Mouse (Mus musculus) right cerebral cortex, postnatal 4 days (tissue): ENCODE data around the gene Vsig10l.
A peak's percentile ranks its signal among the peaks of the same experiment; 100 is the strongest.

Experiments used
- DNase-seq: peaks from one replicate; pipeline ENCODE4 v3.0.0-alpha.2; 2022

The Vsig10l gene

GRCm38 (mm10) chr7:43462851-43463250 lies at the start of gene Vsig10l:
Vsig10l (plus strand) TSS chr7:43463151.
- no peak for DNase-seq

- no peak for DNase-seq
These were observed 45.7 kb upstream of the Vsig10l start for GRCm38 (mm10) chr7:43417298-43417697.

- DNase-seq = peak; percentile 85
These were observed 39.8 kb upstream of the Vsig10l start for GRCm38 (mm10) chr7:43422995-43423617.

- DNase-seq = no peak
These were observed 38.8 kb upstream of the Vsig10l start for GRCm38 (mm10) chr7:43423991-43424625.

GRCm38 (mm10) chr7:43427406-43427805 lies 35.5 kb upstream of the Vsig10l start, which contains the start of gene Lim2:
Lim2 (plus strand) TSS chr7:43427670.
- DNase-seq = no peak

- DNase-seq = no peak
These were observed 33.5 kb upstream of the Vsig10l start for GRCm38 (mm10) chr7:43429500-43429899.

- DNase-seq = no peak
These were observed 30.1 kb upstream of the Vsig10l start for GRCm38 (mm10) chr7:43432891-43433290.

GRCm38 (mm10) chr7:43434676-43435075 lies 28.3 kb upstream of the Vsig10l start:
- DNase-seq = no peak

GRCm38 (mm10) chr7:43436341-43437255 lies 26.4 kb upstream of the Vsig10l start, which contains the start of gene Nkg7:
Nkg7 (plus strand) TSS chr7:43437073.
- no peak for DNase-seq

- DNase-seq = no peak
These were observed 24.3 kb upstream of the Vsig10l start for GRCm38 (mm10) chr7:43438611-43439010.

- no peak for DNase-seq
These were observed 22.5 kb upstream of the Vsig10l start, which contains the start of gene Cldnd2 for GRCm38 (mm10) chr7:43440482-43440881. Cldnd2 (plus strand) TSS chr7:43440782.

- no peak for DNase-seq
These were observed 21.9 kb upstream of the Vsig10l start for GRCm38 (mm10) chr7:43441071-43441470.

- DNase-seq = no peak
These were observed 20.3 kb upstream of the Vsig10l start for GRCm38 (mm10) chr7:43442684-43443083.

GRCm38 (mm10) chr7:43443126-43443916 lies 19.6 kb upstream of the Vsig10l start:
- peak; percentile 66 for DNase-seq

- DNase-seq = peak; percentile 87
These were observed 19.0 kb upstream of the Vsig10l start, which contains the start of the genes Etfb and Gm45233 for GRCm38 (mm10) chr7:43443917-43444293. Etfb (plus strand) TSS chr7:43444083. Gm45233 (plus strand) TSS chr7:43444128.

- DNase-seq = no peak
These were observed 15.2 kb upstream of the Vsig10l start for GRCm38 (mm10) chr7:43447801-43448200.

GRCm38 (mm10) chr7:43448246-43448645 lies 14.7 kb upstream of the Vsig10l start:
- DNase-seq = no peak

- DNase-seq = no peak
These were observed 13.1 kb upstream of the Vsig10l start for GRCm38 (mm10) chr7:43449811-43450210.

- DNase-seq = no peak
These were observed 11.2 kb upstream of the Vsig10l start for GRCm38 (mm10) chr7:43451726-43452125.

GRCm38 (mm10) chr7:43452609-43453008 lies 10.3 kb upstream of the Vsig10l start:
- no peak for DNase-seq

- DNase-seq = no peak
These were observed 9.2 kb upstream of the Vsig10l start for GRCm38 (mm10) chr7:43453599-43454355.

GRCm38 (mm10) chr7:43454371-43454770 lies 8.6 kb upstream of the Vsig10l start:
- no peak for DNase-seq
